Mouse (Mus musculus): ENCODE results near the gene Kif13a.

The Kif13a gene

GRCm38 (mm10) chr13:46921559-46921958, 8.1 kb downstream of the Kif13a start:
- DNase-seq (ENCODE audit: low spot score), result no peak

GRCm38 (mm10) chr13:46919797-46920196, 9.9 kb downstream of the Kif13a start:
- DNase-seq (ENCODE audit: low spot score), result no peak

- DNase-seq (ENCODE audit: low spot score), result no peak
Observed at GRCm38 (mm10) chr13:46918509-46918908, 11.2 kb downstream of the Kif13a start.

- no peak for DNase-seq (ENCODE audit: low spot score)
Observed at GRCm38 (mm10) chr13:46911960-46912359, 17.7 kb downstream of the Kif13a start.

GRCm38 (mm10) chr13:46911018-46911419, 18.6 kb downstream of the Kif13a start:
- no peak for DNase-seq (ENCODE audit: low spot score)

GRCm38 (mm10) chr13:46909946-46910345, 19.7 kb downstream of the Kif13a start:
- no peak for DNase-seq (ENCODE audit: low spot score)

GRCm38 (mm10) chr13:46909005-46909565, 20.6 kb downstream of the Kif13a start:
- no peak for DNase-seq (ENCODE audit: low spot score)

GRCm38 (mm10) chr13:46908387-46908786, 21.3 kb downstream of the Kif13a start:
- no peak for DNase-seq (ENCODE audit: low spot score)

GRCm38 (mm10) chr13:46907861-46908260, 21.8 kb downstream of the Kif13a start:
- DNase-seq (ENCODE audit: low spot score), result no peak

GRCm38 (mm10) chr13:46907115-46907514, 22.6 kb downstream of the Kif13a start:
- no peak for DNase-seq (ENCODE audit: low spot score)

- no peak for DNase-seq (ENCODE audit: low spot score)
Observed at GRCm38 (mm10) chr13:46905971-46906370, 23.7 kb downstream of the Kif13a start.

GRCm38 (mm10) chr13:46904982-46905621, 24.6 kb downstream of the Kif13a start:
- no peak for DNase-seq (ENCODE audit: low spot score)

- no peak for DNase-seq (ENCODE audit: low spot score)
Observed at GRCm38 (mm10) chr13:46902568-46903255, 27.0 kb downstream of the Kif13a start.

- no peak for DNase-seq (ENCODE audit: low spot score)
Observed at GRCm38 (mm10) chr13:46900870-46901555, 28.7 kb downstream of the Kif13a start.

- DNase-seq (ENCODE audit: low spot score), result no peak
Observed at GRCm38 (mm10) chr13:46898837-46899236, 30.8 kb downstream of the Kif13a start.

GRCm38 (mm10) chr13:46898411-46898810, 31.3 kb downstream of the Kif13a start:
- no peak for DNase-seq (ENCODE audit: low spot score)

- DNase-seq (ENCODE audit: low spot score), result no peak
Observed at GRCm38 (mm10) chr13:46892380-46892779, 37.3 kb downstream of the Kif13a start.

- peak; percentile 32 for DNase-seq (ENCODE audit: low spot score)
Observed at GRCm38 (mm10) chr13:46888150-46888683, 41.5 kb downstream of the Kif13a start.

GRCm38 (mm10) chr13:46886497-46887261, 43.0 kb downstream of the Kif13a start:
- DNase-seq (ENCODE audit: low spot score), result no peak

GRCm38 (mm10) chr13:46885759-46886060, 44.0 kb downstream of the Kif13a start:
- no peak for DNase-seq (ENCODE audit: low spot score)

GRCm38 (mm10) chr13:46884898-46885758, 44.5 kb downstream of the Kif13a start:
- DNase-seq (ENCODE audit: low spot score), result no peak
